Mouse (Mus musculus): ENCODE results near the gene Tmub2. TPM values are rescaled to one million over a fixed set of nuclear protein-coding genes. Genes with fewer than 3 reads are reported as not detected.

The Tmub2 gene
- total RNA-seq, 2 experiments from 2014 or later = 26.6 TPM

DNA sequence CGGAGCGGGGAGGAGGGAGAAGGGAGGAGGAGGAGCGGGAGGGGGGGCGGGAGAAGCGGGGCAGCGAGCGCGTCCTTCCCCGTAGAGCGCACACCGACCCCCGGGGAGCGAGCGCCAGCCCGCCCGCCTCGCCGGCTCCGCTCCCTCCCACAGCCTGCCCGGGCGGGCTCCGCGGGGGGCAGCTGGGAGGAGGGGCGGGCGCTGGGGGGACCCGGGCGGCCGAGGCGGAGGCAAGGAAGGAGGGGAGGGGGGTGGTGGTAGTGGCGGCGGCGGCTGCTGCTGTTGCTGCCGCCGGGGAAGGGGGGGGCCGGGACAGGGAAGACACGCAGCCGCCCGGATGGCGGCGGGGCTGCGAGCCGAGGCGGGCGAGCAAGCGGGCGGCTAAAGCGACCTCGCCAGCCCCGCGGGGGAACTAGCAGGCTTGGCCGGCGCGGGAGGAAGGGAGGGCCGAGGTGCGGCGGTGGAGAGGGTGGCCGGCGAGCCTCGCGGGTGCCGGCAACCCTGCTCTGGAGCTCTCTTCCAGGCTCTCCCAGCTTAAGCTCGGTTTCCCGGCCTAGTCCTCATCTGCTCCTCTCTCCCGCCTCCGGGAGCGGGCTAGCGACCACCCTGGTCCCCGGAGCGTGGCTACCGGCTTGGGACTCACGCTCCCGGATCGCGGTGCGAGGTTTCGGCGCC lies 33.3 kb downstream of the Tmub2 start:
- DNase-seq = peak; percentile 79 to 88
- intact Hi-C loops (cut with DNase I) = loop anchor here (10.0 kb wide), 1 partner anchor 237 kb away; the partner anchor contains the start of gene Gpatch8

DNA sequence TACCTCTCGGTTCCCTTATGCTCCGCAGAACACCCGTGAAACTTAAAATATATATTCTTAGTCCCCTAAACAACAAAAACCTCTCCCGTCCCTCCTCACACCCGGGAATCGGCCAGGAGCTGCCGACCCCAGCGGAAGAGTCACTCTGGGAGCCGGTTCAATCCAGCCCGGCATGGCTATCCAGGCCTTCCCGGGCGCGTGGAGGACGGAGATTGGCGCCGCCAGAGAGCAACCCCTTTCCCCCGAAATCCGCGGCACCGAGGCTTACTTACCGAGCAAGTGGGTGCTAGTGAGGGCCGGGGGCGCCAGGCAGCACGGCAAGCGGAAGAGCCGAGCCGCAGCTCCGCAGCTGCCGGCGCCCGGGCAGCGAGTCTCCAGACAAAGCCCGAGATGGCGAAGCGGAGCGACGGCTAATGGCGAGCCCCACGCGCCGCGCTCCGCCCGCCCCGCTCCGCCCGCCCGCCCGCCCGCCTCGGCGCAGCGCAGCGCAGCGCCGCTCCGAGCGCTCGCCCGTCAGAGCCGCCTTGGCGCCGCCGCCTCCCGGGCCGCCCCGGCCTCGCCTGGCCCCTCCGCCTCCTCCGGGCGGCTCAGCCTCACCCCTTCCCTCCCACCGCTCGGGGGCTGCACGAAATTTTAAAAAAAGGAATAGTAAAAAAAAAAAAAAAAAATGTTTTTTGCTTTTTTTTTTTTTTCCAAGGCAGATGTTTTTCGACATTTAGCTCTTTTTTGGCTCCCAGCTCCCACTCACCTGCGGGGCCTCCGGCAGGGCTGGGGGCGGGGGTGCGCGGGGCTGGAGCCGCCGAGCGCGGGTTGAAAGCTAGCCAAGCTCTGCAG lies 34.1 kb downstream of the Tmub2 start:
- DNase-seq = peak; percentile 67 to 72
- intact Hi-C loops (cut with DNase I) = loop anchor here (10.0 kb wide), 1 partner anchor 236 kb away; the partner anchor contains the start of gene Gpatch8

DNA sequence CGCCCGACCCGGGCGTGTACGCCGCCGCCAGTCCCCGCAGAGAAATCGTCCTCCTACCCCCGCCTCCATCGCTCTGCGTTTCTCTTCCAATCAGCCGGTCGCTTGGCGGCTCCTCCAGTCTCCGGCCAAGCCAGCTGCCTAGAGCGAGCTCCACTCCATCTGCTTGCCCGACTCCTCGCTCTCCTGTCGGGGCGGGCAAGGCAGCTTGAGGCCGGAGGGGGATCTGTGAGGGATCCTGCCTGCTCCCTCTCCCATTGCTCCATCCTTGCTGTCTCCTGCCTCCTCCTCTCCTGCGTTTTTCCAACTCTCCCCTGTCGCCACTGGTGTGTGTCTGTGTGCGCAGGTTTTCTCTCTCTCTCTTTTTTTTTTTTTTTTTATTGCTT lies 34.7 kb downstream of the Tmub2 start, which contains the start of gene Ubtf:
Gene Ubtf, minus strand, starts transcription at position 333 of the 383 bp plus-strand sequence.
- DNase-seq = peak; percentile 85 to 87
- intact Hi-C loops (cut with DNase I) = loop anchor here (10.0 kb wide), 1 partner anchor 235 kb away; the partner anchor contains the start of gene Gpatch8

DNA sequence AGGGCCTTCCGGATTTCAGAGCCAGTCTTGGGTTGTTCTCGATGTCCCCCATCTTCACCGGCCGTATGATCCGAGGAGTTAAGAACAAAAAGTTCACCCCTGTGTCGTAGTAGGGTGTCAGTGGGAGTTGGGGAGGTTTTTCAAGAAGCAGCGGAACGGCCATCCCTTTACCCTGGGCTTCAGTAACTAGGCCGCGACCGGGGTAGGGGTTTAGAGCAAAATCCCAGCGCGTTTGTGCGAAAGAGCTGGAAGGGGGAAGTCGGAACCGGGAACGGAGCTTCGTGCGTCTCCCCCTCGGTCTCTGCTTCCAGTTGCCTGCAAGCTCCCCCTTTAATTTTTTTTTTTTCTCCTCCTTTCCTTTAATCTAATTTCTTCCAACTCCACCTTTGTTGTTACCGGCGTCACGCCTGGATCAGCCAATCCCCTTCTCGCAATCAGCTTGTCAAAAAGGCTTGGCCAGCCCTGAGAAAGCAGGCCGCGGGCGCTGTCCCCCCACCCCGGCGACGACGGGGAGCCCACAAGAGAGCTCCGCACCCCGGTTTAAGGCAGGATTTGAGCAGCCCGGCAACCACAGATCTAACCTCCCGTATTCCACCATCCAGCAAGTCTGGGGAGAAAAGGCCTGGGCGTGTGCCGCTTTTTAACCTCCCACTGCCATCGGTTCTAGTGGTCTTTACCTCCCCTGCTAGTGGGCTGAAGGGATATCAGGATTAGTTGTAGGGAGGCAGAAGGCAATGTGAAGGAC lies 35.4 kb downstream of the Tmub2 start:
- intact Hi-C loops (cut with DNase I) = loop anchor here (1.0 to 10.0 kb wide), 3 partner anchors 15 to 235 kb away; partner anchors contain the start of genes Gpatch8 and Slc25a39
- DNase-seq = peak; percentile 84 to 85

DNA sequence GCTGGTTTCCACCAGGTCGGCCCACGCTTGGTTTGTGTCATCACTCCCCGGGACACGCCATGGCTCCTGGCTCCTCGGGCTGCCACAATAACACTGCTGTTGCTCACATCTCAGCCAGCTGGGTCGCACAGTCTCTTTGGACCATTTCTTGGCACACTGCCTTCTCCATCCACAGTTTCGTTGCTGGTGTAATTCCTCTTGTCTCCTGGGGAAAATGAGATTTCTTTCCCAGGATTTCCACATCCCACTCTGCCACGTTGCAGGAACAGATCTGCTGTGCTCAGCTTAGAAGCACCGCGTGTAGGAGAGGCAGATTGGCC lies 35.9 kb downstream of the Tmub2 start:
- DNase-seq = peak; percentile 80 to 87
- intact Hi-C loops (cut with DNase I) = loop anchor here (1.0 to 2.0 kb wide), 2 partner anchors 14 to 87 kb away; partner anchors contain the start of gene Slc25a39

DNA sequence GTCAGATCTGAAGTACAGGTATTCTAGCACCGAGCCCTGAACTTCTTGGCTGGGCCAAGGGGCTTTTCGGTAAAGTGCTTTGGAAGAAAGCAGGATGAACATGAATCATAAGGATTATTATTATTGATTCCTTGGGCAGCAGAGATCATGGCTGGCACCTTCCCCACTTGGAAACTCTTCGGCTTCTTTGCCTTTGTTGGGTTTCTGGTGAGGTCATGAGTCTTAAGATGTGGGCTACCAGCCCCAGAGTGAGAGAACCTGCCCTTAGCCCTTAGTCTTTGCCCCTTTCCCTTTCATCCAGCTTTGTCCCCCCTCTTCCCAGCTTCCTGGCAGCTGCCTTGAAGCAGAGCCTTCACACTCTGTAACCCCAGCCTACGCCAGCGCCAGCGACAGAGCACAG lies 37.2 kb downstream of the Tmub2 start:
- DNase-seq = no peak
- intact Hi-C loops (cut with DNase I) = loop anchor here (2.0 kb wide), 1 partner anchor 13 kb away; no protein-coding TSS in a partner anchor

DNA sequence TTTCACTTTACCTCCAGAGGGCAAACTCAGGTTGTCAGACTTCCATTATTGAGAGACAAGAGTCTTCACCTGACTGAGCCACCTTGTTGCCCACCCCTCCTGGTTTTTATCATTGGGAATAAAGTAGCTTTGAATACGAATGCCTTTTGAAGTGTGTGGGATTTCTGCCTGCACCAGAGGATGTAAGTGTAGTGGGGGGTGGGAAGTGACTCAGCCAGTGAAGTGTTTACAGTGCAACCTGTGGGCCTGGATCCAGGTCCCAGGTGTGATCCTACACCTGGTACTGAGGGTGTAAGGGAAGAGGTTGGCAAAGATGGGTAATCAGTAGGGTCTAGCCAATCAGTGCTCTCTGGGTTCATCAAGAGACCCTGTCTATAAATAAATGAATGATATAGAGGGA lies 38.8 kb downstream of the Tmub2 start:
- intact Hi-C loops (cut with DNase I) = no loop called here
- DNase-seq = no peak

DNA sequence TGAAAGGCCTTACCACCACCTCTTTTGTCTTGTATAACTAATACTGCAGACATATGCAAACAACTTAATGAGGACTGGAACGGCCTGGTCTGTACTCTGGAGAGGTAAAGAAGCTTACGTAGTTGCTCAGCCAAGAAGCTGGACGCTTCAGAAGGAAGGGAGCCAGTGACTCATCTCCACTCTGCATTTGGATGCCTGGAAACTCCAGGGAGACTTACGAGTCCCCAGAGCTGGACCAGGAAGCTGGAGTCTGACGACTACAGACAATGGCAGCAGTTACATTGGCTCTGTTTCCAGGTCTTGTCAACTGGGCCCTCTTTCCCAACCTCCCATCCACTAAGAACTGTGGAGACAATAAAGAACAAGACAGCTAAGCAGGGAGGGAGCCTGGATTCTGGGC lies 42.5 kb downstream of the Tmub2 start:
- DNase-seq = no peak
- intact Hi-C loops (cut with DNase I) = no loop called here

DNA sequence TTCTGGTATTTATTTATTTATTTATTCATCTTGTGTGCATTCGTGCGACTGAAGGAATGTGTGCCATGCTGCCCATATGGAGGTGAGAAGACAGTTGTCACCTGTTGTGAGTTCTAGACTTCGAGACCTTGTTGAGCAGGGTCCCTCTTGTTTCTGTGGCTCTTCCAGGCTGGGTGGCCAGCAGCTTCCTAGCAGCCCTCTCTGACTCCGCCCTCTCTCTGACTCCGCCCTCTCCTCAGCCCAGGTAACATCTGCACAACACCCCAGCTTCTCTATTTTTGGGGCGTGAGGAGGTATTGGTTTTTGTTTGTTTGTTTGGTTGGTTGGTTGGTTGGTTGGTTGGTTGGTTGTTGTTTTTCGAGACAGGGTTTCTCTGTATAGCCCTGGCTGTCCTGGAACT lies 43.1 kb downstream of the Tmub2 start:
- DNase-seq = no peak
- intact Hi-C loops (cut with DNase I) = no loop called here

DNA sequence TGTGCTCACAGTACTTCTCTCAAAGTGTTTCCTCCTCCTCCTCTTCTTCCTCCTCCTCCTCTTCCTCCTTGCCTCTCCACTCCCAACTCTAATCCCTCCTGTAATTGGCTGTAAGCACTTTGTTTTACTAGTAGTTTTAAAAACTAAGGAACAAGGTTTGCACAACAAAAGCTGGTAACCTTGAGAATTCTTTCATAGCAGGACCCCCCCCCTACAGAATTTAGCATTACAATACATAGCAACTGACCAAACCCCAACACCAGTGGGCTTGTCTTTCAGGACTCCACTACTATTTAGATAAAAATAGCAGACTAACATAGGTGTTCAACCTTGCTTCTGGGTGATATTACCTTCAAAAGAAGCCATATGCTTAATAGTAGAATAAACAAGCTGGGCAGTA lies 44.8 kb downstream of the Tmub2 start:
- intact Hi-C loops (cut with DNase I) = no loop called here
- DNase-seq = no peak

DNA sequence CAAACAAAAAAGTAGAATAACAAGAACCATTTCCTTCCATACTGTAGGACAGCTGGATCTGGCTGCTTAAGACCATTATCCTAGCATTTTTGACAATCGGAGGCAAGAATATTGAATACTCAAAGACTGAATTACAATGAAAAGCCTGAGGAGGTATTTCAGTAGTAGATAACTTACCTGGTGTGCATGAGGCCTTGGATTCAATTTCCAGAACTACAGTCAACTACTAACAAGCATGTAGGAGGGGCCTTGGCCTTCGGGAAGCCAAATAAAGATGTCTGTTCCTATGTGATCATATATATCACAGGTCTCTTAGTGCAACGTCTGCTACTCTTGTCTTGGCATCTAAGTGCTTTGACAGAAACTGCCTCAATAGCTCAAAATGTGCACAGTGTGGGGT lies 45.3 kb downstream of the Tmub2 start:
- intact Hi-C loops (cut with DNase I) = no loop called here
- DNase-seq = no peak

DNA sequence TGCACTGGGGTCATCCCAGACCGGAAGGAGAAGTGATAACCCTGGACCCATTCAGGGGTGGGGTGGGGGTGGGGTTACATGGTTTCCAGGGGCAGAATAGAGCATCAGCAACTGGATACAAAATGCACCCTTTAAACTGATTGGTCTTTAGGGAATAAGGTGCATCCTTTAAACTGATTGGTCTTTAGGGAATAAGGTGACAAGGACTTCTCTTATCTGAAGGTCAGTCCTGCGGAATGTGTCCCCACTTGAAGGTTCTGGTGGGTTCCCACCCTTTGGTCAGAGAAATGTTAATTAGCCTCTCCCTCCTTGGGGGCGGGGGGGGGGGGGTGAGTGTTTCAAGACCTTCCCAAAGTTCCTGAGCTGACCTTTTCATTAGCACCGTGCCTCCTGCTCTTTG lies 47.1 kb downstream of the Tmub2 start:
- intact Hi-C loops (cut with DNase I) = no loop called here
- no peak for DNase-seq

DNA sequence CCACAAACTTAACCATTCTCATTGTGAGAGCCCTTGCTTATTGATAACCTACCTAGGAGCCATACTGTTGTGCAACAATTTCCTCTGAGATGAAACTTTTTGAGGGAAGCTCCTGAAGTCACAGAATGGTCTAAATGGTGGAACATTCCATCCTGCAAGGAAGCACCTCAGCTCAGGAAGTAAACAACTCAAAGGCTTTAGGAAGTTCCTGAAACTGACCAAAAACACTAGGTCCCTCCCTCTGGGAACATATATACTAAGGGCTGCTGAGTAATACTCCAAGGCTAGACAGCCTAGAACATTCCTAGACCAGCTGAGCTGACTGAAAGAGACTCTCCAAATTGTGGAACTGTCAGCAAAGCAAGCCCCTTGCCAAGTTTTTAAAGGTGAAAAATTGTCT lies 48.3 kb downstream of the Tmub2 start:
- no peak for DNase-seq
- intact Hi-C loops (cut with DNase I) = no loop called here

DNA sequence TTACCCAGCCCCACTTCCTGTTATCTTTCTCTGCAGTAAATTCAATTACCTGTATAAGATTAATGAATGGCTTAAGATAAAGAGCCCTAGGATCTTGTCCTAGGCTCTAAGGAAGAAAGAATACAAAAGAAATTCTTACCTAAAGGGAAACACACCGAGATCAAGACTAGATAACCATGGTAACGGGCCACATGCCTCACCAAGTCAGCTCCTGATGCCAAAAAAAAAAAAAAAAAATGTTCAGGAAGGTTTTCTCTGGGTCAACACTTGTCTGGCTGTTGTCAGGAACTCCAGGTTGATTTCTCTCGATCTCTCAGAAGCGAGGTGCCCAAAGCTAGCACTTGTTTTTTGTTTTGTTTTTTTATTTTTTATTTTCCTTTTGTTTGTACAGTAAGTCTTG lies 49.3 kb downstream of the Tmub2 start:
- intact Hi-C loops (cut with DNase I) = loop anchor here (2.0 kb wide), 1 partner anchor 13 kb away; no protein-coding TSS in a partner anchor
- DNase-seq = no peak

DNA sequence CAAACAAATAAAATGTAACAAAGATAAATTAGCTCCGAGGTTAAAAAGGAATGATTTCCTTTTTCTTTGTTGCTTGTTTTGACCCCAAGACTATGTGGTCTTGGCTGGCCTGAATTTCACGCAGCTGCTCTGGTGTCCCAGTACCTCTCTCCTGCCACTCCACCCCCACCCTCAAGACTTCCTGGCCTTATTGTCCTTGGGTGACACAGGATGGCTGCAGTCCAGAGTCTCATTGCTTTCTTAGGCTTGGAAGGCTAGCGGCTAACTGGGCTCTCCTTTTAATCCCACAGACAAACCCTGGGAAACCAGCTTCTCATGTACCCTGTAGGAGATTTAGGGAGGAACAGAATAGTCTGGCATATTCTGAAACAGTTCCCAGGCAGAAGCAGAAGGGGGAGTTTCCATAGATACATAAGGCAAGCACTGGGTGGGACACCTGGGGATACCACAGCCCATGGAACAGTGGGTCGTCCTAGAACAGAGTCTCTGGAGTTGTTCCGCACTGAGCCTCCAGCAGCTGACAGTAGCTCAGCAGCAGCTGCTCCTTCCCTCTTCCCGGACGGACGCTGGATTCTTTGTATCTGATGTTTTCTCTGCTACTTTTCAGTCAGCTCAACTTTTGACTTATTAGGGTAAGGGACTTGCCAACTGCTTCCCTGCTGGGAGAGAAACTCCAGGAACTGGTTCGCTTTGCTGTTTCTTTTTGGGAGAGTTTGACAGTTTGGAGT lies 50.4 kb downstream of the Tmub2 start:
- DNase-seq = peak; percentile 43 to 68
- intact Hi-C loops (cut with DNase I) = loop anchor here (2.0 kb wide), 1 partner anchor 14 kb away; no protein-coding TSS in a partner anchor

DNA sequence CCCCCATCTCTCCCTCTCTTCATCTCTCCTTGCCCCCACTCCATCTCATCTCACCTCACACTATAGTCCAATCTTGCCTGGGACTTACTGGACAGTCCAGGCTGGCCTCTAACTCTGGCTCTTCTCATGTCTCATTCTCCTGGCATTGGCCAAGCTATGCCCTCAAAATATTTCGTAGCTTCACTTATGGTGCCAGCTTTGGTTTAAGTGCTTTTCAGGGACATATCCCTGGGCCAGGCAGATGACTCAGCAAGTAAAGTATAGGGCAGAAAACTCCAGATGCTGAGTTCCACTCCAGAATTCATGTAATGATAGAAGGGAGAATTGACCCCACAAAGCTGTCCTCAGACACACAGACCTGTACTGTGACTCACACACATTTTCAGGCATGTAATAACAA lies 51.5 kb downstream of the Tmub2 start:
- DNase-seq = no peak
- intact Hi-C loops (cut with DNase I) = no loop called here

DNA sequence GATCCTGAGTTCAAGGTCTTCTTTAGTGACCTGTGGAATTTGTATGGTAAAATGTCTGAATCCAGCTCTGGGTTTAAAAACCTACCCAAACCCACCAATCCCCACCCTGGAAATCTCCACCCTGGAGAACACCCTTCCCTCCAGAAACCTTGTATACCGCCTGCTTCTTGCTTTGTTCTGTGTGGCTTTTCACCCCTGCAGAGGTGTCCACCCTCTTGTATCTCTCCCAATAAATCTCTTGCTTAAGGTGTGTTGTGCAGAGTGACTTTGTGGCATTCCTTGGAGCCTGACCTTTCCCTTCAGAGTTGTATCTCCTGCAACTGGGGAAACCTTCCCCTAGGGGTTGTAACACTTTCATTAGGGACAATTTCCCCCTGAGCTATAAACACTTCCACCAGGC lies 53.2 kb downstream of the Tmub2 start:
- intact Hi-C loops (cut with DNase I) = no loop called here
- no peak for DNase-seq

DNA sequence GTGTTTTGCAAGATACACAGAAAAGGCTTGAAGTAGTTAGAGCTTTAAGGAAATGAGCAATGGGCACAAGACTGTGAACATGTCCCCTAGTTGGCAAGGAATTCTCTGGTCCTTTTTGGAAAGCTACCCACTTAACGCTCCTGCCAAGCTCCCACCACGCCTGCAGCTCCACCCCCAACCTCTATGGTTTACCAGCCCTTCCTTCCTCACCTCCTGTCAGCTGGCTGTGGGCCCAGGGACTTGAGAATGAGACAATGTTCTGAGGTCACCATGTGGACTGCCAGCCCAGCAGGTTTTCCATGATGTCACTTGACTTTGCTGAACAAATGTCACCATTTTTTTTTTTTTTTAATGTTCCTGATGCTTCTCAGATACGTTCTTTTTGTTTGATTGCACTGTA lies 53.8 kb downstream of the Tmub2 start:
- peak; percentile 85 to 87 for DNase-seq
- intact Hi-C loops (cut with DNase I) = no loop called here

All from heart, postnatal 14 days (tissue).